Mouse (Mus musculus): Measurements from ENCODE around the gene Ptges2. TPM values are rescaled to one million over a fixed set of nuclear protein-coding genes. Genes with fewer than 3 reads are reported as not detected.

Ptges2 gene
- 28.0 and 33.5 TPM in 2 replicates for polyA plus RNA-seq (2014; fragmentation: Nextera tagmentation; extraction: Ambion mirVana)

GRCm38 (mm10) chr2:32395484-32395945 lies at the start of gene Ptges2:
Ptges2 (plus strand) TSS chr2:32395896.
- Histone ChIP-seq H3K27me3 (replicated peaks; ENCODE audit: control insufficient read depth, insufficient read depth, low read length) (no peaks in the 10 kb centered on the region), H3K36me3 (ENCODE audit: control insufficient read depth, insufficient read depth, low read length) (peaks cover 2% of the 10 kb centered on the region; the same call in 1 of the 2 replicates), H3K9ac (ENCODE audit: low read depth, low read length) (peak within 1 kb of the TSS; percentile 83), H3K4me1 (ENCODE audit: control insufficient read depth, insufficient read depth, low read length) (0 out of 2 replicates have a peak, but pooled peaks cover 4% of the 10 kb centered on the region), H3K4me3 (ENCODE audit: low read depth, low read length) (peak within 1 kb of the TSS; percentile 84), H3K27ac (replicated peaks; ENCODE audit: low read depth, low read length) (peak within 1 kb of the TSS; percentile 91), H3K4me2 (ENCODE audit: low read depth, low read length) (peak within 1 kb of the TSS; percentile 73), H3K9me3 (ENCODE audit: control insufficient read depth, low read length) (no peaks in the 10 kb centered on the region)
- peak; percentile 92 for ATAC-seq (ENCODE audit: low read depth)
- WGBS, result under 1% methylated on average over 31 of the region's 31 CpGs
- DNase-seq (ENCODE audit: low spot score), result peak; percentile 95

GRCm38 (mm10) chr2:32347019-32347418 lies 48.7 kb upstream of the Ptges2 start:
- ATAC-seq (ENCODE audit: low read depth) (no peak), DNase-seq (ENCODE audit: low spot score) (no peak)
- Histone ChIP-seq H3K36me3 (ENCODE audit: control insufficient read depth, insufficient read depth, low read length) (peaks cover 21% of the 10 kb centered on the region), H3K27me3 (replicated peaks; ENCODE audit: control insufficient read depth, insufficient read depth, low read length) (no peaks in the 10 kb centered on the region), H3K9ac (ENCODE audit: low read depth, low read length) (no peak overlapping the region), H3K27ac (replicated peaks; ENCODE audit: low read depth, low read length) (no peak overlapping the region), H3K9me3 (ENCODE audit: control insufficient read depth, low read length) (no peaks in the 10 kb centered on the region), H3K4me2 (ENCODE audit: low read depth, low read length) (no peak overlapping the region), H3K4me1 (ENCODE audit: control insufficient read depth, insufficient read depth, low read length) (peaks cover 19% of the 10 kb centered on the region), H3K4me3 (ENCODE audit: low read depth, low read length) (no peak overlapping the region)
- WGBS, result 76% methylated on average over 6 of the region's 6 CpGs

- WGBS, result 81% methylated on average over 10 of the region's 11 CpGs
- peaks cover 17% of the 10 kb centered on the region for H3K4me1 ChIP-seq (ENCODE audit: control insufficient read depth, insufficient read depth, low read length)
- H3K9me3 ChIP-seq (ENCODE audit: control insufficient read depth, low read length), result no peaks in the 10 kb centered on the region
- H3K4me2 ChIP-seq (ENCODE audit: low read depth, low read length), result no peak overlapping the region
- peaks cover 19% of the 10 kb centered on the region for H3K36me3 ChIP-seq (ENCODE audit: control insufficient read depth, insufficient read depth, low read length)
- H3K27ac ChIP-seq (replicated peaks; ENCODE audit: low read depth, low read length), result no peak overlapping the region
- no peak overlapping the region; the same call in 1 of the 2 replicates for H3K9ac ChIP-seq (ENCODE audit: low read depth, low read length)
- no peak for ATAC-seq (ENCODE audit: low read depth)
- H3K4me3 ChIP-seq (ENCODE audit: low read depth, low read length), result no peak overlapping the region
- no peak for DNase-seq (ENCODE audit: low spot score)
- H3K27me3 ChIP-seq (replicated peaks; ENCODE audit: control insufficient read depth, insufficient read depth, low read length), result no peaks in the 10 kb centered on the region
Measured at GRCm38 (mm10) chr2:32348311-32348710, 47.4 kb upstream of the Ptges2 start.

- Histone ChIP-seq H3K4me2 (ENCODE audit: low read depth, low read length) (no peak overlapping the region), H3K9ac (ENCODE audit: low read depth, low read length) (0 out of 2 replicates have a peak overlapping the region, but pooled peaks have one; percentile 34)
- ATAC-seq (ENCODE audit: low read depth), result no peak
Measured at GRCm38 (mm10) chr2:32349625-32350255, 46.0 kb upstream of the Ptges2 start.

GRCm38 (mm10) chr2:32350471-32351051 lies 45.1 kb upstream of the Ptges2 start:
- Histone ChIP-seq H3K9ac (ENCODE audit: low read depth, low read length) (no peak overlapping the region), H3K27ac (replicated peaks; ENCODE audit: low read depth, low read length) (no peak overlapping the region), H3K27me3 (replicated peaks; ENCODE audit: control insufficient read depth, insufficient read depth, low read length) (no peaks in the 10 kb centered on the region), H3K9me3 (ENCODE audit: control insufficient read depth, low read length) (no peaks in the 10 kb centered on the region), H3K36me3 (ENCODE audit: control insufficient read depth, insufficient read depth, low read length) (peaks cover 14% of the 10 kb centered on the region; the same call in 1 of the 2 replicates), H3K4me2 (ENCODE audit: low read depth, low read length) (peak overlapping the region; percentile 69), H3K4me3 (ENCODE audit: low read depth, low read length) (no peak overlapping the region), H3K4me1 (ENCODE audit: control insufficient read depth, insufficient read depth, low read length) (peaks cover 17% of the 10 kb centered on the region)
- WGBS, result 46% methylated on average over 13 of the region's 13 CpGs
- DNase-seq (ENCODE audit: low spot score) (no peak), ATAC-seq (ENCODE audit: low read depth) (no peak)

More at GRCm38 (mm10) chr2:32349625-32350255, 46.0 kb upstream of the Ptges2 start:
- Histone ChIP-seq H3K27me3 (replicated peaks; ENCODE audit: control insufficient read depth, insufficient read depth, low read length) (no peaks in the 10 kb centered on the region), H3K36me3 (ENCODE audit: control insufficient read depth, insufficient read depth, low read length) (peaks cover 16% of the 10 kb centered on the region; the same call in 1 of the 2 replicates), H3K9me3 (ENCODE audit: control insufficient read depth, low read length) (no peaks in the 10 kb centered on the region), H3K27ac (replicated peaks; ENCODE audit: low read depth, low read length) (no peak overlapping the region), H3K4me1 (ENCODE audit: control insufficient read depth, insufficient read depth, low read length) (peaks cover 17% of the 10 kb centered on the region), H3K4me3 (ENCODE audit: low read depth, low read length) (no peak overlapping the region)
- no peak for DNase-seq (ENCODE audit: low spot score)
- WGBS, result 48% methylated on average over 8 of the region's 8 CpGs

GRCm38 (mm10) chr2:32351471-32351961 lies 44.2 kb upstream of the Ptges2 start:
- WGBS, result 35% methylated on average over 9 of the region's 9 CpGs
- no peak for ATAC-seq (ENCODE audit: low read depth)
- no peaks in the 10 kb centered on the region for H3K27me3 ChIP-seq (replicated peaks; ENCODE audit: control insufficient read depth, insufficient read depth, low read length)
- DNase-seq (ENCODE audit: low spot score), result no peak
- peak overlapping the region; percentile 83 for H3K9ac ChIP-seq (ENCODE audit: low read depth, low read length)
- no peaks in the 10 kb centered on the region for H3K9me3 ChIP-seq (ENCODE audit: control insufficient read depth, low read length)
- H3K4me1 ChIP-seq (ENCODE audit: control insufficient read depth, insufficient read depth, low read length), result peaks cover 17% of the 10 kb centered on the region
- peaks cover 14% of the 10 kb centered on the region; the same call in 1 of the 2 replicates for H3K36me3 ChIP-seq (ENCODE audit: control insufficient read depth, insufficient read depth, low read length)
- peak overlapping the region; percentile 69 for H3K4me2 ChIP-seq (ENCODE audit: low read depth, low read length)
- peak overlapping the region; percentile 73 for H3K4me3 ChIP-seq (ENCODE audit: low read depth, low read length)
- H3K27ac ChIP-seq (replicated peaks; ENCODE audit: low read depth, low read length), result no peak overlapping the region; the same call in 1 of the 2 replicates

- DNase-seq (ENCODE audit: low spot score), result peak; percentile 50
- 0% methylated on average over 16 of the region's 52 CpGs for WGBS
- Histone ChIP-seq H3K4me1 (ENCODE audit: control insufficient read depth, insufficient read depth, low read length) (peaks cover 17% of the 10 kb centered on the region), H3K27me3 (replicated peaks; ENCODE audit: control insufficient read depth, insufficient read depth, low read length) (no peaks in the 10 kb centered on the region), H3K4me2 (ENCODE audit: low read depth, low read length) (peak within 1 kb of the TSS; percentile 69), H3K4me3 (ENCODE audit: low read depth, low read length) (peak within 1 kb of the TSS; percentile 73), H3K9me3 (ENCODE audit: control insufficient read depth, low read length) (no peaks in the 10 kb centered on the region), H3K36me3 (ENCODE audit: control insufficient read depth, insufficient read depth, low read length) (peaks cover 14% of the 10 kb centered on the region; the same call in 1 of the 2 replicates), H3K9ac (ENCODE audit: low read depth, low read length) (peak within 1 kb of the TSS; percentile 83), H3K27ac (replicated peaks; ENCODE audit: low read depth, low read length) (peak within 1 kb of the TSS; percentile 86)
- ATAC-seq (ENCODE audit: low read depth), result peak; percentile 55
Measured at GRCm38 (mm10) chr2:32352151-32353006, 43.3 kb upstream of the Ptges2 start, which contains the start of gene Ciz1. Ciz1 (plus strand) TSS chr2:32352327.

GRCm38 (mm10) chr2:32353007-32353542 lies 42.6 kb upstream of the Ptges2 start, which contains the start of gene Dnm1:
Dnm1 (minus strand) TSS chr2:32353338.
- Histone ChIP-seq H3K27me3 (replicated peaks; ENCODE audit: control insufficient read depth, insufficient read depth, low read length) (no peaks in the 10 kb centered on the region), H3K36me3 (ENCODE audit: control insufficient read depth, insufficient read depth, low read length) (0 out of 2 replicates have a peak, but pooled peaks cover 8% of the 10 kb centered on the region), H3K27ac (replicated peaks; ENCODE audit: low read depth, low read length) (peak within 1 kb of the TSS; percentile 86), H3K4me1 (ENCODE audit: control insufficient read depth, insufficient read depth, low read length) (peaks cover 17% of the 10 kb centered on the region), H3K9me3 (ENCODE audit: control insufficient read depth, low read length) (no peaks in the 10 kb centered on the region), H3K4me3 (ENCODE audit: low read depth, low read length) (peak within 1 kb of the TSS; percentile 73), H3K4me2 (ENCODE audit: low read depth, low read length) (peak within 1 kb of the TSS; percentile 69), H3K9ac (ENCODE audit: low read depth, low read length) (peak within 1 kb of the TSS; percentile 83)
- DNase-seq (ENCODE audit: low spot score) (peak; percentile 91), ATAC-seq (ENCODE audit: low read depth) (peak; percentile 74)
- under 1% methylated on average over 30 of the region's 63 CpGs for WGBS
